Mouse (Mus musculus) stomach, embryonic 16.5 days (tissue): ENCODE measurements around the gene Nceh1. TPM values are rescaled to one million over a fixed set of nuclear protein-coding genes. Genes with fewer than 3 reads are reported as not detected.

Experiments
- ATAC-seq: fragments of 200-750 bp; cut with Nextera tagmentation; 2 replicates; pipeline ENCODE4 v1.8.0; 2017; ENCODE audit warnings: moderate number of reproducible peaks, moderate TSS enrichment; ENCODE audit not compliant: insufficient read depth, low FRiP score
- H3K27ac ChIP-seq: fragments of 300-500 bp; sonication (generic); 2 replicates; pipeline ENCODE4 v1.5.1; 2014; ENCODE audit warnings: low read length
- H3K27me3 ChIP-seq: fragments of 300-500 bp; sonication (generic); 2 replicates; pipeline ENCODE4 v1.6.1; 2014; ENCODE audit warnings: low read length, control low read depth, mixed read lengths; ENCODE audit not compliant: control insufficient read depth, insufficient read depth
- H3K36me3 ChIP-seq: fragments of 300-500 bp; sonication (generic); 2 replicates; pipeline ENCODE4 v1.6.1; 2014; ENCODE audit warnings: low read length; ENCODE audit not compliant: control insufficient read depth, insufficient read depth
- H3K4me1 ChIP-seq: fragments of 300-500 bp; sonication (generic); 2 replicates; pipeline ENCODE4 v1.6.1; 2014; ENCODE audit warnings: low read length, control low read depth, mixed read lengths; ENCODE audit not compliant: control insufficient read depth, insufficient read depth
- H3K4me2 ChIP-seq: fragments of 300-500 bp; sonication (generic); 2 replicates; pipeline ENCODE4 v1.6.1; 2014; ENCODE audit warnings: low read depth, low read length, mixed read lengths
- H3K4me3 ChIP-seq: fragments of 300-500 bp; sonication (generic); replicated peaks from 2 replicates; pipeline ENCODE4 v1.5.1; 2014; ENCODE audit warnings: mild to moderate bottlenecking, low read length
- H3K9ac ChIP-seq: fragments of 300-500 bp; sonication (generic); 2 replicates; pipeline ENCODE4 v1.6.1; 2014; ENCODE audit warnings: low read length
- H3K9me3 ChIP-seq: fragments of 300-500 bp; sonication (generic); replicated peaks from 2 replicates; pipeline ENCODE4 v1.6.1; 2016; ENCODE audit warnings: low read length, control low read depth; ENCODE audit not compliant: control insufficient read depth
- WGBS: fragments of 180-500 bp; shearing (Covaris S2); extraction: QIAGEN DNeasy Blood & Tissue Kit; methylation state at CpG from one replicate; pipeline ENCODE4 v1.1.7; 2014; 5-methylcytosine and 5-hydroxymethylcytosine counted together
- polyA plus RNA-seq: library from polyadenylated mRNA; unstranded; fragments of >200 nt; fragmentation: Nextera tagmentation; extraction: Ambion mirVana; gene quantifications from 2 replicates; pipeline ENCODE4 v1.2.1, GENCODE M21; 2015

The Nceh1 gene
- polyA plus RNA-seq, 1 experiment from 2014 or later, result 8.6 TPM

DNA sequence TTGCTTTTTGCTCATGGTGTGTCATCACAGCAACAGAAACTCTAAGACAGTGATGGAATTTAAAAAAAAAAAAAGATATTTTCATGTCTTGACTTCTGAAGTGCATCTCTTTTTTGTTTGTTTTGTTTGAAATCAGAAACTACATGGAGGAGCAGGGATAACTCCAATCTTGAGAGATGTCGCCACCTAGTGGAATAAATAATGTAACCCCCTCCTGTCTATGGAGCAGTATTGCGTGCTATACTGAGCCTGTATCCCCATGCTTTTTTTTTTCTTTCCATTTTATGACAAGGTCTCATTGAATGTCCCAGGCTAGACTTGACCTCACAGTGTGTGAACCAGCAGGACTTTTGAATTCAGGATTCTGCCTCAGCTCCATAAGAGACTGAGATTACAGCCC, 54.5 kb downstream of the Nceh1 start:
- Histone ChIP-seq H3K27ac (no peak overlapping the region), H3K9me3 (no peaks in the 10 kb centered on the region), H3K4me1 (no peaks in the 10 kb centered on the region), H3K4me2 (no peak overlapping the region), H3K9ac (no peak overlapping the region), H3K27me3 (no peaks in the 10 kb centered on the region), H3K36me3 (no peaks in the 10 kb centered on the region), H3K4me3 (no peak overlapping the region)
- ATAC-seq, result no peak
- 13% methylated on average over 2 of the region's 2 CpGs for WGBS

DNA sequence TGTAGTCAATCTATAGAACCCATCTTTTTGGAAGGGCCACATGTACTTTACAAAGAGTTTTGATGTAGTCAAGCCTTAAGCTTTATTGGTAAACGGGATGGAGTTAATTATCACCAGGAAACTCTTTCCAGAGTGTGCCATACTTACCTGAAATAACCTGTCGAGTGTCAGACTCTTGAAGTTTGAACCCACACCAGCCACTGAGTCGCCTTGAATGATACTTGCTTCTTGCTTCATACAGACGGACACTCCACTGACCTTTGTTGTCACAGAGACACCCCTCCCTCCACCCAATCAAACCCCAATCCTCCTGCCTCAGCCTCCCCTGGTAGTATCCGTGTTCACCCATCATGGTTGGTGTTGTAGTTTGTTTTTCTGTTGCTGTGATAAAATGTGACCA, 55.8 kb downstream of the Nceh1 start:
- Histone ChIP-seq H3K9me3 (no peaks in the 10 kb centered on the region), H3K4me2 (no peak overlapping the region), H3K27me3 (no peaks in the 10 kb centered on the region), H3K4me1 (no peaks in the 10 kb centered on the region), H3K4me3 (no peak overlapping the region), H3K36me3 (no peaks in the 10 kb centered on the region), H3K27ac (no peak overlapping the region), H3K9ac (no peak overlapping the region)
- ATAC-seq, result no peak
- 79% methylated on average over 5 of the region's 5 CpGs for WGBS

DNA sequence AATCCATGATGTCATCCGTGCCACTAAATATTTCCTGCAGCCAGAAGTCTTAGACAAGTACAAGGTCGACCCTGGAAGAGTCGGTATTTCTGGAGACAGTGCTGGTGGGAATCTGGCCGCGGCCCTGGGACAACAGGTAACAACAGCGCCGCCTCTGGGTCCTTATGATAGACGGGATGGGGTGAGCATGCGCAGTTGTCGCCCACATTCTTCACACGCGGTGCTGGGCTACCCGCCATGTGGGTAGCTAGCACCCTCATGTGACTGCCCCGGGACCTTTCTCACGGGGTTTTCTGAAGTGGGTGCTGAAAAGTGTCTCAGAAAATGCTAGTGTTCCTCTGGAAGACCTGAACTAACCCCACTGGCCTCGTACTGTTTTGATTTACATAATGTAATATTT, 56.8 kb downstream of the Nceh1 start:
- WGBS, result 86% methylated on average over 16 of the region's 16 CpGs
- Histone ChIP-seq H3K9ac (no peak overlapping the region), H3K27ac (no peak overlapping the region), H3K4me1 (no peaks in the 10 kb centered on the region), H3K27me3 (no peaks in the 10 kb centered on the region), H3K4me3 (no peak overlapping the region), H3K36me3 (no peaks in the 10 kb centered on the region), H3K9me3 (no peaks in the 10 kb centered on the region), H3K4me2 (no peak overlapping the region)
- no peak for ATAC-seq

GRCm38 (mm10) chr3:27241864-27242263, 59.1 kb downstream of the Nceh1 start:
- Histone ChIP-seq H3K27ac (no peak overlapping the region), H3K4me3 (no peak overlapping the region), H3K4me1 (no peaks in the 10 kb centered on the region), H3K9me3 (no peaks in the 10 kb centered on the region), H3K9ac (no peak overlapping the region), H3K4me2 (no peak overlapping the region), H3K36me3 (no peaks in the 10 kb centered on the region), H3K27me3 (no peaks in the 10 kb centered on the region)
- ATAC-seq, result no peak
- WGBS, result 89% methylated on average over 9 of the region's 9 CpGs

DNA sequence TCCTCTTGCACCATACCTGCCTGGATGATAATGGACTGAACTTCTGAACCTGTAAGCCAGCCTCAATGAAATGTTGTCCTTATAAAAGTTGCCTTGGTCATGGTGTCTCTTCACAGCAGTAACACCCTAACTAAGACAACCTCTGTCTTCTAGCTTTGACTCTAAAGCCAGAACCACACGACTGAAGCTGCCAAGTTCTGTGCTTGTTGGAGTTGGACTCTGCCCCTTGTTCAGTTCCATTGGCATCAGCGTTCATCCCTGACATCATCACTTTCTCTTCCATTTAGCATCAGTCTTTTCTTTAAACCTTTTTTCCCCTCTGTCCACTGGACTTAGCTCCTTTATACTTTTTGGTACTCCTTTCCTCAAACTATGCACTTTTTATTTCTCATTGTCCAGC, 63.4 kb downstream of the Nceh1 start:
- H3K9ac ChIP-seq, result no peak overlapping the region
- no peak for ATAC-seq
- 83% methylated on average over 2 of the region's 2 CpGs for WGBS
- H3K4me2 ChIP-seq, result no peak overlapping the region
- no peaks in the 10 kb centered on the region for H3K36me3 ChIP-seq
- no peak overlapping the region for H3K27ac ChIP-seq
- no peaks in the 10 kb centered on the region for H3K27me3 ChIP-seq
- H3K4me1 ChIP-seq, result no peaks in the 10 kb centered on the region
- no peak overlapping the region for H3K4me3 ChIP-seq
- no peaks in the 10 kb centered on the region for H3K9me3 ChIP-seq

- ATAC-seq, result no peak
- Histone ChIP-seq H3K27ac (no peak overlapping the region), H3K4me3 (no peak overlapping the region), H3K9me3 (no peaks in the 10 kb centered on the region), H3K36me3 (no peaks in the 10 kb centered on the region), H3K4me2 (no peak overlapping the region), H3K9ac (no peak overlapping the region), H3K27me3 (no peaks in the 10 kb centered on the region), H3K4me1 (no peaks in the 10 kb centered on the region)
- 85% methylated on average over 1 of the region's 1 CpGs for WGBS
Measured at GRCm38 (mm10) chr3:27247785-27248184, 65.0 kb downstream of the Nceh1 start.

- 85% methylated on average over 9 of the region's 9 CpGs for WGBS
- Histone ChIP-seq H3K4me3 (no peak overlapping the region), H3K4me2 (no peak overlapping the region), H3K4me1 (no peaks in the 10 kb centered on the region), H3K36me3 (no peaks in the 10 kb centered on the region), H3K9me3 (no peaks in the 10 kb centered on the region), H3K27ac (no peak overlapping the region), H3K27me3 (no peaks in the 10 kb centered on the region), H3K9ac (no peak overlapping the region)
- ATAC-seq, result no peak
Measured at GRCm38 (mm10) chr3:27249030-27249429, 66.3 kb downstream of the Nceh1 start.

GRCm38 (mm10) chr3:27250936-27251335, 68.2 kb downstream of the Nceh1 start:
- no peak overlapping the region for H3K27ac ChIP-seq

GRCm38 (mm10) chr3:27258461-27258860, 75.7 kb downstream of the Nceh1 start:
- no peaks in the 10 kb centered on the region for H3K36me3 ChIP-seq
- ATAC-seq, result no peak
- no peak overlapping the region for H3K9ac ChIP-seq
- no peaks in the 10 kb centered on the region for H3K4me1 ChIP-seq
- H3K27me3 ChIP-seq, result no peaks in the 10 kb centered on the region
- H3K4me2 ChIP-seq, result no peak overlapping the region
- H3K27ac ChIP-seq, result no peak overlapping the region
- no peaks in the 10 kb centered on the region for H3K9me3 ChIP-seq
- WGBS, result 84% methylated on average over 10 of the region's 10 CpGs
- no peak overlapping the region for H3K4me3 ChIP-seq

More at GRCm38 (mm10) chr3:27250936-27251335, 68.2 kb downstream of the Nceh1 start:
- Histone ChIP-seq H3K4me3 (no peak overlapping the region), H3K4me1 (no peaks in the 10 kb centered on the region), H3K27me3 (no peaks in the 10 kb centered on the region), H3K9me3 (no peaks in the 10 kb centered on the region), H3K9ac (no peak overlapping the region), H3K4me2 (no peak overlapping the region), H3K36me3 (no peaks in the 10 kb centered on the region)
- ATAC-seq, result no peak
- WGBS, result 42% methylated on average over 7 of the region's 7 CpGs

GRCm38 (mm10) chr3:27260393-27260792, 77.6 kb downstream of the Nceh1 start:
- H3K4me2 ChIP-seq, result no peak overlapping the region
- H3K4me3 ChIP-seq, result no peak overlapping the region
- WGBS, result 93% methylated on average over 2 of the region's 2 CpGs
- H3K27me3 ChIP-seq, result no peaks in the 10 kb centered on the region
- no peak overlapping the region for H3K9ac ChIP-seq
- no peak for ATAC-seq
- H3K27ac ChIP-seq, result no peak overlapping the region
- no peaks in the 10 kb centered on the region for H3K9me3 ChIP-seq
- H3K36me3 ChIP-seq, result no peaks in the 10 kb centered on the region
- no peaks in the 10 kb centered on the region for H3K4me1 ChIP-seq
